Mouse (Mus musculus) embryonic facial prominence, embryonic 15.5 days (tissue): ENCODE data around the gene Olfr1150-ps1. TPM values are rescaled to one million over a fixed set of nuclear protein-coding genes. Genes with fewer than 3 reads are reported as not detected.

Source experiments
- ATAC-seq: fragments of 200-750 bp; cut with Nextera tagmentation; 2 replicates; pipeline ENCODE4 v1.8.0; 2017; ENCODE audit warnings: low read depth, moderate TSS enrichment; ENCODE audit not compliant: insufficient number of reproducible peaks, low FRiP score, low TSS enrichment
- H3K27ac ChIP-seq: fragments of 300-500 bp; sonication (generic); replicated peaks from 2 replicates; pipeline ENCODE4 v1.5.1; 2015; ENCODE audit warnings: mild to moderate bottlenecking, inconsistent platforms
- H3K27me3 ChIP-seq: fragments of 300-500 bp; sonication (generic); 2 replicates; pipeline ENCODE4 v1.6.1; 2015; ENCODE audit warnings: inconsistent platforms
- H3K36me3 ChIP-seq: fragments of 300-500 bp; sonication (generic); 2 replicates; pipeline ENCODE4 v1.6.1; 2015; ENCODE audit warnings: mild to moderate bottlenecking, inconsistent platforms
- H3K4me1 ChIP-seq: fragments of 300-500 bp; sonication (generic); 2 replicates; pipeline ENCODE4 v1.6.1; 2015; ENCODE audit warnings: inconsistent platforms
- H3K4me2 ChIP-seq: fragments of 300-500 bp; sonication (generic); replicated peaks from 2 replicates; pipeline ENCODE4 v1.6.1; 2015; ENCODE audit warnings: mild to moderate bottlenecking, inconsistent platforms
- H3K4me3 ChIP-seq: fragments of 300-500 bp; sonication (generic); replicated peaks from 2 replicates; pipeline ENCODE4 v1.5.1; 2015; ENCODE audit warnings: mild to moderate bottlenecking, inconsistent platforms
- H3K9ac ChIP-seq: fragments of 300-500 bp; sonication (generic); 2 replicates; pipeline ENCODE4 v1.6.1; 2015; ENCODE audit warnings: inconsistent platforms
- H3K9me3 ChIP-seq: fragments of 300-500 bp; sonication (generic); replicated peaks from 2 replicates; pipeline ENCODE4 v1.6.1; 2016; ENCODE audit warnings: inconsistent platforms
- WGBS: fragments of 180-500 bp; shearing (Covaris S2); methylation state at CpG from one replicate; pipeline ENCODE4 v1.1.7; 2015; 5-methylcytosine and 5-hydroxymethylcytosine counted together
- polyA plus RNA-seq: library from polyadenylated mRNA; unstranded; fragments of >200 nt; fragmentation: Nextera tagmentation; extraction: Ambion mirVana; gene quantifications from 2 replicates; pipeline ENCODE4 v1.2.1, GENCODE M21; 2015

Olfr1150-ps1 gene
- 0.04 TPM in 1 of 2 replicates, not detected in the other for polyA plus RNA-seq

DNA sequence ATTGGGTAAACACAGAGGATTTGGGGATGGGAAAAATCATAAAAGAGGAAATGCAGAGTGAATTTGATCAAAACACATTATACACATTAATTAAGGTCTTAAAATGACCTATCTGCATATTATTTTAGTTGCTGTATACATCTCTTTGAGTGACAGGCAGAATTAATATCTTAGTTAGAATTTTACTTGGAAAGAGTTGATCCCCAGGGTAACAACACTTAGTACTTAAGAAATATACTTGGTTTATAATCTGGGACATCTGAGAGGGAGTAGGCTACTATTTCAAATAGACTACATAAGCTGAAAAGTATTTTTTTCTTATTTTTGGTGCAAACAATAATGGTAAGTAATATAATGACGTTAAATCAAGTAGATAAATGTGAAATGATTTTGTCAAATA is at the start of gene Olfr1150-ps1:
TSS of gene Olfr1150-ps1 (plus strand) at position 301 of the 400 bp plus-strand sequence.
- no peak within 1 kb of the TSS for H3K9ac ChIP-seq
- no peaks in the 10 kb centered on the region for H3K36me3 ChIP-seq
- no peak within 1 kb of the TSS for H3K27ac ChIP-seq
- no peaks in the 10 kb centered on the region for H3K4me1 ChIP-seq
- H3K27me3 ChIP-seq: no peaks in the 10 kb centered on the region
- ATAC-seq: no peak
- WGBS: 83% methylated on average over 1 of the region's 1 CpGs
- no peak within 1 kb of the TSS for H3K4me2 ChIP-seq
- H3K9me3 ChIP-seq: no peaks in the 10 kb centered on the region
- H3K4me3 ChIP-seq: no peak within 1 kb of the TSS

- Histone ChIP-seq H3K4me2 (no peak within 1 kb of the TSS), H3K9me3 (no peaks in the 10 kb centered on the region), H3K27me3 (no peaks in the 10 kb centered on the region), H3K4me3 (no peak within 1 kb of the TSS), H3K36me3 (no peaks in the 10 kb centered on the region), H3K27ac (no peak within 1 kb of the TSS), H3K9ac (no peak within 1 kb of the TSS), H3K4me1 (no peaks in the 10 kb centered on the region)
- no peak for ATAC-seq
Observed at GRCm38 (mm10) chr2:87800292-87800691, 43.5 kb upstream of the Olfr1150-ps1 start, which contains the start of gene Olfr1143. Olfr1143 (plus strand) TSS chr2:87800592.

DNA sequence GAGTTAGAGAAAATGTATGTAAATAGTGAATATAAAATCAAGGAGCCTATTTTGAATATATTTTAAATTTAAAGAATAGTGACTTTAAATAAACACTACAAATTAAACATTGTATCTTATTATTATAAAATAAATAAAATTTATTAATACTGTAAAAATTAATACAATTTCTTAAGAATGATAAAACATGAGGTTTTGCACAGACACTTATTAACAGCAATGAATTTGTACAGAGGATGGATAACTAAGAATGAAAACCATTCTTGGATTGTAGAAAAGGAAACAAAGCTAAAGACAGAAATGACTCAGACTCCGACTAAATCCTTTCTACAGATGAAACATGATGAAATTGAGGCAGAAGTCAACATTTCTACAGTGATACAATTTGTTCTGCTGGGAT is 34.3 kb upstream of the Olfr1150-ps1 start, which contains the start of gene Olfr1145:
TSS of gene Olfr1145 (plus strand) at position 301 of the 400 bp plus-strand sequence.
- Histone ChIP-seq H3K9me3 (no peaks in the 10 kb centered on the region), H3K4me1 (no peaks in the 10 kb centered on the region), H3K4me2 (no peak within 1 kb of the TSS), H3K27me3 (no peaks in the 10 kb centered on the region), H3K9ac (no peak within 1 kb of the TSS), H3K4me3 (no peak within 1 kb of the TSS), H3K36me3 (no peaks in the 10 kb centered on the region), H3K27ac (no peak within 1 kb of the TSS)
- ATAC-seq: no peak
- WGBS: 70% methylated on average over 1 of the region's 1 CpGs

DNA sequence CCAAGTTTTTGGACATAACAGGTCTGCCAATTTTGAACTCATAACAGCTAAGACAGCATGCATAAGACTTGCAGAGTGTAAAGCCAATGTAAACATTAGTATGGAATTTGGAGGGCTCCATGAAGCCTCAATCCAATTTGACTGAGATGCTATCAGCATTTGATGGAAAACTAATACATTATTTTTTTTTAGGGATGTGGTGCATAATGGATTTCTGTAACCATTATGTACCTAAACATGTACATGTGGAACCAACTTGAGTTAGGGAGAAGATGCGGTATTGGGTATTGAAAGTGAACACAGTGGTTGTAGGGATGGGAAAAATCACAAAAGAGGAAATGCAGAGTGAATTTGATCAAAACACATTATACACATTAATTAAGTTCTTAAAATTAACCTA is 13.6 kb upstream of the Olfr1150-ps1 start, which contains the start of gene Olfr1148:
TSS of gene Olfr1148 (plus strand) at position 301 of the 400 bp plus-strand sequence.
- no peaks in the 10 kb centered on the region for H3K9me3 ChIP-seq
- no peaks in the 10 kb centered on the region for H3K36me3 ChIP-seq
- H3K4me1 ChIP-seq: no peaks in the 10 kb centered on the region
- no peak within 1 kb of the TSS for H3K27ac ChIP-seq
- 95% methylated on average over 1 of the region's 1 CpGs for WGBS
- no peak within 1 kb of the TSS for H3K4me2 ChIP-seq
- H3K4me3 ChIP-seq: no peak within 1 kb of the TSS
- no peaks in the 10 kb centered on the region for H3K27me3 ChIP-seq
- no peak within 1 kb of the TSS for H3K9ac ChIP-seq
- no peak for ATAC-seq

GRCm38 (mm10) chr2:87855562-87855961 is 11.8 kb downstream of the Olfr1150-ps1 start, which contains the start of gene Olfr1151:
Olfr1151 (plus strand) TSS chr2:87855862.
- Histone ChIP-seq H3K4me3 (no peak within 1 kb of the TSS), H3K4me1 (no peaks in the 10 kb centered on the region), H3K27me3 (no peaks in the 10 kb centered on the region), H3K9me3 (no peaks in the 10 kb centered on the region), H3K27ac (no peak within 1 kb of the TSS), H3K9ac (no peak within 1 kb of the TSS), H3K36me3 (no peaks in the 10 kb centered on the region), H3K4me2 (no peak within 1 kb of the TSS)
- WGBS: 74% methylated on average over 1 of the region's 1 CpGs
- ATAC-seq: no peak

DNA sequence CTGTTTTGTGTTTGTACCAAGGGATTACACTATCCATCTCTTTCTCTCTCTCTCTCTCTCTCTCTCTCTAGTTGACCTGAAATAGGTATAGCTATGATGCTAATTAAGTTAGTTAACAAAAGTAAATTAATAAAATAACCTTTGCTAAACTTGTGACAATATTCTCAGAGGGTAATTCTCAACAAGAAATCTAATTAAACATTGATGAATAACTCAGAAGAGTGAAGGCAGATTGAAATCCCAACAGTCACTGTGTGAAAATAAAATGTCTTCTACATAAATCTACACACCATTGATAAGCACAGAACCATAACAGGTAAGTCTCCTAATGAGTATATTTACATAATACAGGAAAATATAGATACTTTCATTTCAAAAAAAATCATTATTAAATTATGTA is 22.4 kb downstream of the Olfr1150-ps1 start, which contains the start of gene Olfr1152:
TSS of gene Olfr1152 (plus strand) at position 301 of the 400 bp plus-strand sequence.
- Histone ChIP-seq H3K4me1 (no peaks in the 10 kb centered on the region), H3K9me3 (no peaks in the 10 kb centered on the region), H3K9ac (no peak within 1 kb of the TSS), H3K27me3 (no peaks in the 10 kb centered on the region), H3K4me3 (no peak within 1 kb of the TSS), H3K4me2 (no peak within 1 kb of the TSS), H3K27ac (no peak within 1 kb of the TSS), H3K36me3 (no peaks in the 10 kb centered on the region)
- ATAC-seq: no peak

DNA sequence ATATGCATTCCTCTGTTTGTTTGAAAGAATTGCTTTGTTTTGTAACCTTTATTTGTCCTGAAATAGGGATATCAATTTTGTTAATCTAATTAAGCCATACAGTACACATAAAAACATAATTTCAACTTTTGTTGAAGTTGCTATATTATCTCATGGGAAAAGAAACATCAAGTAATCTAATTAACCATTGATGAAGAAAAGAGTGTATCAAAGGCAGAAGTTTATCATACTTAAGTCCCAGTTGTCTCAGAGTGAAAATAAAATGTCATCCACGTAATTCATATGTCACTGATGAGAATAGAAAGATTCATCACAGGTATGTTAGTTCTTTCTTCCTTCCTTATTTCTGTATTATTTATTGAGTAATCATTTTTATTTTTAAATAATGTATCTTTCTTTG is 50.9 kb downstream of the Olfr1150-ps1 start, which contains the start of gene Olfr1153:
TSS of gene Olfr1153 (plus strand) at position 301 of the 400 bp plus-strand sequence.
- Histone ChIP-seq H3K4me2 (no peak within 1 kb of the TSS), H3K9me3 (no peaks in the 10 kb centered on the region), H3K9ac (no peak within 1 kb of the TSS), H3K4me1 (no peaks in the 10 kb centered on the region), H3K36me3 (no peaks in the 10 kb centered on the region), H3K27me3 (no peaks in the 10 kb centered on the region), H3K4me3 (no peak within 1 kb of the TSS), H3K27ac (no peak within 1 kb of the TSS)
- ATAC-seq: no peak
- 56% methylated on average over 1 of the region's 1 CpGs for WGBS

Other genes starting within 250 kb of the Olfr1150-ps1 start
- not detected in 2 replicates for gene Olfr1130, start 237.8 kb upstream of the Olfr1150-ps1 start, polyA plus RNA-seq
- not detected in 2 replicates for gene Olfr1131, start 216.9 kb upstream of the Olfr1150-ps1 start, polyA plus RNA-seq
- gene Olfr1132, start 206.5 kb upstream of the Olfr1150-ps1 start, polyA plus RNA-seq: not detected in 2 replicates
- 0.24 and 0.49 TPM in 2 replicates for gene Olfr1133, start 196.6 kb upstream of the Olfr1150-ps1 start, polyA plus RNA-seq
- not detected in 2 replicates for gene Olfr1134, start 185.5 kb upstream of the Olfr1150-ps1 start, polyA plus RNA-seq
- gene Olfr1135, start 170.3 kb upstream of the Olfr1150-ps1 start, polyA plus RNA-seq: not detected in 2 replicates
- gene Olfr1136, start 150.0 kb upstream of the Olfr1150-ps1 start, polyA plus RNA-seq: not detected in 2 replicates
- 0.16 TPM in 1 of 2 replicates, not detected in the other for gene Olfr1137, start 130.8 kb upstream of the Olfr1150-ps1 start, polyA plus RNA-seq
- gene Olfr1138, start 104.0 kb upstream of the Olfr1150-ps1 start, polyA plus RNA-seq: not detected in 2 replicates
- gene Olfr1140, start 100.2 kb upstream of the Olfr1150-ps1 start, polyA plus RNA-seq: 0.39 TPM in 1 of 2 replicates, not detected in the other
- gene Olfr1141, start 90.0 kb upstream of the Olfr1150-ps1 start, polyA plus RNA-seq: not detected in 2 replicates
- 0.17 TPM in 1 of 2 replicates, not detected in the other for gene Olfr152, start 64.5 kb upstream of the Olfr1150-ps1 start, polyA plus RNA-seq
- gene Olfr1143, start 43.4 kb upstream of the Olfr1150-ps1 start, polyA plus RNA-seq: 0.27 TPM in 1 of 2 replicates, not detected in the other
- not detected in 2 replicates for gene Olfr1145, start 34.2 kb upstream of the Olfr1150-ps1 start, polyA plus RNA-seq
- gene Olfr1148, start 13.5 kb upstream of the Olfr1150-ps1 start, polyA plus RNA-seq: not detected in 2 replicates
- not detected in 2 replicates for gene Olfr1151, start 11.9 kb downstream of the Olfr1150-ps1 start, polyA plus RNA-seq
- 0.05 TPM in 1 of 2 replicates, not detected in the other for gene Olfr1152, start 22.5 kb downstream of the Olfr1150-ps1 start, polyA plus RNA-seq
- gene Olfr1153, start 51.0 kb downstream of the Olfr1150-ps1 start, polyA plus RNA-seq: not detected in 2 replicates
- gene Olfr1154, start 61.2 kb downstream of the Olfr1150-ps1 start, polyA plus RNA-seq: not detected in 2 replicates
- gene Olfr1155, start 101.1 kb downstream of the Olfr1150-ps1 start, polyA plus RNA-seq: 0.17 TPM in 1 of 2 replicates, not detected in the other
- 0.07 TPM in 1 of 2 replicates, not detected in the other for gene Olfr1156, start 109.1 kb downstream of the Olfr1150-ps1 start, polyA plus RNA-seq
- gene Olfr1157, start 124.3 kb downstream of the Olfr1150-ps1 start, polyA plus RNA-seq: 0.03 TPM in 1 of 2 replicates, not detected in the other
- gene Olfr74, start 130.7 kb downstream of the Olfr1150-ps1 start, polyA plus RNA-seq: not detected in 2 replicates
- not detected in 2 replicates for gene Olfr1158, start 146.1 kb downstream of the Olfr1150-ps1 start, polyA plus RNA-seq
- gene Olfr1160, start 164.3 kb downstream of the Olfr1150-ps1 start, polyA plus RNA-seq: 0.17 TPM in 1 of 2 replicates, not detected in the other
- not detected in 2 replicates for gene Olfr1161, start 178.8 kb downstream of the Olfr1150-ps1 start, polyA plus RNA-seq
- gene Olfr73, start 193.7 kb downstream of the Olfr1150-ps1 start, polyA plus RNA-seq: 0.11 and 0.18 TPM in 2 replicates
- gene Olfr1162, start 207.1 kb downstream of the Olfr1150-ps1 start, polyA plus RNA-seq: 0.12 TPM in 1 of 2 replicates, not detected in the other
- not detected in 2 replicates for gene Olfr1163, start 227.8 kb downstream of the Olfr1150-ps1 start, polyA plus RNA-seq
- not detected in 2 replicates for gene Olfr1164, start 250.0 kb downstream of the Olfr1150-ps1 start, polyA plus RNA-seq